Mouse (Mus musculus): ENCODE measurements around the gene Optc. TPM values are rescaled to one million over a fixed set of nuclear protein-coding genes. Genes with fewer than 3 reads are reported as not detected.

The Optc gene
- total RNA-seq, 2 experiments from 2014 or later: not detected

- ATAC-seq (replicated peaks; ENCODE audit: low FRiP score, poor library complexity, severe bottlenecking): no peak
These were observed 13.1 kb upstream of the Optc start for GRCm38 (mm10) chr1:133920876-133921275.

- ATAC-seq (replicated peaks; ENCODE audit: low FRiP score, poor library complexity, severe bottlenecking): no peak
These were observed 12.6 kb upstream of the Optc start for GRCm38 (mm10) chr1:133920401-133920800.

GRCm38 (mm10) chr1:133918088-133918470 lies 10.3 kb upstream of the Optc start:
- ATAC-seq (replicated peaks; ENCODE audit: low FRiP score, poor library complexity, severe bottlenecking): no peak

GRCm38 (mm10) chr1:133917456-133918087 lies 9.8 kb upstream of the Optc start:
- ATAC-seq (replicated peaks; ENCODE audit: low FRiP score, poor library complexity, severe bottlenecking): no peak

DNA sequence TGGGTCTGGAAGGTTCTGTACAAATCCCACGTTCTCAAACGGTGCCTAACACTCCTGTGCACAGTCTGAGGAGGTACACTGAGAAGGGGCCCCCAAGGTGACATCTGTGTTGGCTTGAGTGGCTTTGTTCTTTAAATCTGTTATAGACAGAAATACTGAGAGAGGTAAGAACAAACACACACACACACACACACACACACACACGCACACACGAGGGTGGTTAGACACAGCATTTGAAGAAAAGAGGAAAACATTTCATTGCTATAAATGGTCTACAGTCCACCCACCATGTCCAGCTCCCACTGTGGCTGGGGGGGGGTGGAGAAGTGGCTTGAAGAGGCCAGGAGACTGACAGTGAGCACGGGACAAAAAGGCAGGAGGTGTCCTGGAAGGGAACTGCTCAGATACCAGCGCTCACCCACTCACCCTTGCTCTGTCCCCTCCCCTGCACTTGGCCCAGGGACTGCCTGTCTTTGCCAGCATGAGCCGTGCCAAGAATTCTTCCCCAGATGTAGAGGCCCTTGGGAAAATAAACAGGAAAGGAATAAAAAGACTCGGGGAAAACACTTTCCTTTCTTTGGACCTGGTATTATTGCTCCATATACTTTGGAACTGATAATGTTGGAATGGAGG lies 8.0 kb upstream of the Optc start:
- ATAC-seq (replicated peaks; ENCODE audit: low FRiP score, poor library complexity, severe bottlenecking): no peak

DNA sequence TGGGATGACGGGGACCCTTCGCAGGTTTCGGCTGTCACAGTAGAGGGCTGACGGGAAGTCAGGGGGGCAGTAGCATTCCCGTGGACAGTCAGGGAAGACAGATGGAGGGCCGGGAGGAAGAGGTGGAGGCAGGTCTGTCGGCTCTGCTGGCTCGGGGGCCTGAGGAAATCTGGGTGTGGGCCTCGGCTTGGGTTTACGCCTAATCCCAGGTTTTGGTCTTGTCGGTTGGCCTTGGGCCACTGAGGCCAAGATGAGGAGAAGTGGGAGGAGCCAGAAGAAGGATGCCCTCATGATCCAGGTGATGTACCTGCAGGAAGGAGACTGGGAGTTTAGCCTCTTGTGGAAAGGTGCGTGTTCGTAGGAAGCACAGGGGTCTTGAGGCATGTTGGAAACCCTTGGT lies 7.3 kb upstream of the Optc start:
- ATAC-seq (replicated peaks; ENCODE audit: low FRiP score, poor library complexity, severe bottlenecking): no peak

- ATAC-seq (replicated peaks; ENCODE audit: low FRiP score, poor library complexity, severe bottlenecking): no peak
These were observed 5.2 kb upstream of the Optc start for GRCm38 (mm10) chr1:133913018-133913417.

DNA sequence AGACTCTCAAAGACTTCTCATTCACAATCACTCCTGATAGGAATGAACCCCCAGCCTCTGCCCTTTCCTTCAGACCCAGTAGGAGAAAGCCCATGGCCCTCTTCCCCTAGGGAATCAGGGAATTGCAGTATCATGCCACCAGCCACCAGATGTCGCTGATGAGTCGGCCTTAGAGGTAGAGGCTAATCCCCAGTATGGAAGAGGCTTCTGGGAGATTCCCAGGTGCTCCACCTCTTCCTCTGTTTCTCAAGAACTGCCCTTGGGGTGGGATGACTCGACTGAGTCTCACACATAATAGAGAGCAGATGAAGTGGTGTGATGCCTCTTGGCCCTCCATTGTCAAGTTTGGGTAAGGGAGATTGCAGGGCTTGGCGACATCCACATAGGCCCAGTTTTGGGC lies 3.7 kb upstream of the Optc start:
- peak; percentile 59 for ATAC-seq (replicated peaks; ENCODE audit: low FRiP score, poor library complexity, severe bottlenecking)

GRCm38 (mm10) chr1:133911008-133911407 lies 3.2 kb upstream of the Optc start:
- ATAC-seq (replicated peaks; ENCODE audit: low FRiP score, poor library complexity, severe bottlenecking): no peak

GRCm38 (mm10) chr1:133910108-133910507 lies 2.3 kb upstream of the Optc start:
- no peak for ATAC-seq (replicated peaks; ENCODE audit: low FRiP score, poor library complexity, severe bottlenecking)

GRCm38 (mm10) chr1:133908659-133909575 lies 1.1 kb upstream of the Optc start:
- ATAC-seq (replicated peaks; ENCODE audit: low FRiP score, poor library complexity, severe bottlenecking): no peak

GRCm38 (mm10) chr1:133906420-133906819 lies 1.4 kb downstream of the Optc start:
- ATAC-seq (replicated peaks; ENCODE audit: low FRiP score, poor library complexity, severe bottlenecking): no peak

DNA sequence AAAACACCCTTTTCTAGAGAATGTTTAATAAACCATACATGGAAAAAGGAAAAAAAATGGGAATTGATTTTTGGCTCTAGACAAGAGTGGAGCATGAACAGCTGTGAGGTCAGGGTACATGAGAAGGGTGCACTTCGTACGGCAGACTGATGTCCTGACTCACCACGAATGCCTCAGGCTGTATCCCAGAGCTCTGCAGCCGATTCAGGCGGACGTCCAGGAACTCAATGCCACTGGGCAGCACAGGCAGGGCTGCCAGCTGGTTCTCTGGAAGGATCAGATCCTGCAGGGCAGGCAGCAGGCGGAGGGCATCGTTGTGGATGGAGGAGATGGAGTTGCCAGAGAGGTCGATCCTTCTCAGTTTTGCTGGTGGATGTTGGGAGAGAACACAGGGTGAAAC lies 7.0 kb downstream of the Optc start:
- no peak for ATAC-seq (replicated peaks; ENCODE audit: low FRiP score, poor library complexity, severe bottlenecking)

GRCm38 (mm10) chr1:133899043-133899542 lies 8.7 kb downstream of the Optc start:
- no peak for ATAC-seq (replicated peaks; ENCODE audit: low FRiP score, poor library complexity, severe bottlenecking)

DNA sequence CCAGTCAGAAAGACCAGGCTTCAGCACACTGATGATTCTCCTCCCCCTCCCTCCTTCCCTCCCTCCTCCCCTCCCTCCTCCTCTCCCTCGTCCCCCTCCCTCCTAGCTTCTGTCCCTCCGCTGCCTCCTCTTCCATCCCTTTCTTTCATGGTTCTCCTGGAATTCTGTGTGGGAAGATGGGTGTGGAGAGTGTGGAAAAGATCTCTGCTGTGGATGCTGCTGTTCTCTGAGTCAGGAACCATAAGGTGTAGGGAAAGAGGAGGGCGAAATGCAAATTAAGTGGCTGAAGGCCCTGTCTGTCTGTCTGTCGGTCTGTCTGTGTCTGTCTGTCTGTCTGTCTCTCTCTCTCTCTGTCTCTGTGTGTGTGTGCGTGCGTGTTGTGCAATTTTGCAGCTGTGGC lies 10.5 kb downstream of the Optc start:
- ATAC-seq (replicated peaks; ENCODE audit: low FRiP score, poor library complexity, severe bottlenecking): no peak

DNA sequence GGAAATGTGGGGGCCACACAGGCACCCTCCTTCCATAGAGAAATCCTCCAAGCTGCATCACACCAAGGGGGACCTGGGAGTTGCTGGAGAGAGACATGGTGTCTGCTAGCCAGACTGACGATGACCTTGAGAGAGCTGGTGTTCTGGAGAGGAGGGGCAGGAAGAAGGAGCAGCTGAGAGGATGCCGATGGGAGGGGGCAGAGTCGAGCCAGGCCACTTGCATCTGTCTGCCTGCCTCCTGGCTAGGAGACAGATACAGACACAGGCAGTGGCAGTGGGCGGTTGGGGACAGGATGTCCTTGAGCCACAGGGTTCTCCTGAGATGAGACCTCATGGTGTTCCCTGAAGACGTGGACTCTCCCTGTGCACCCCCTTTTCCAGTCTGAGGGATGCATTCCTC lies 16.3 kb downstream of the Optc start:
- ATAC-seq (replicated peaks; ENCODE audit: low FRiP score, poor library complexity, severe bottlenecking): no peak

DNA sequence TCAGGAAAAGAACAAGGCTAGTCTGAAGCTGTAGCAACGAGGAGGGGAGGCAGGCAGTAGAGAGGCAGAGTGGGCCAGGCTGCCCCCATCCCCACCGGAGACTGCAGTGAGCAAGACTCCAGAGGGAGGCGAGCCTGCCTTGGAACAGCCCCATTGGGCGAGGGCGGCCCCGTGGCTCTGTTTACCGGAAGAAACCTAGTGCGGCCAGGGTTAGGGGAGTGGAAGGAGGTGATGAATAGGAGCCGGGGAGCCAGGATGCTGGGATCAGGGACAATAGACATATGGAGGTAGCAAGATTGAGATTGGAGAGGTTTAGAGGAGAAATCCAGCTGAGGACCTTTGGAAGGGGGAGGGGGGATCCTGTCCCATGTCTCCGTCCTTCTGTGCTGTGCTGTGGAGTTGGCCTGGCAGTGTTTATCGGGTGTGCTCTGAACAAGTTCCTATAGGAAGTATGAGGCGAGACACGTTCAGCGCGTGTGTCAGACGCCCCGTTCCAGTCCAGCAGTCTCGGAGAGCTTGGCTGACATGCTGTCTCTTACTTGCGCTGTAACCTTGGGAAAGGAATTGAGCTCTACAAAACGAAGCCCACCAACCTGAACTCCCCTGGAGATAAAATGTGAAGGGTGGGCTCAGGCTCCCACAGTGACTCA lies 17.7 kb downstream of the Optc start:
- no peak for ATAC-seq (replicated peaks; ENCODE audit: low FRiP score, poor library complexity, severe bottlenecking)

DNA sequence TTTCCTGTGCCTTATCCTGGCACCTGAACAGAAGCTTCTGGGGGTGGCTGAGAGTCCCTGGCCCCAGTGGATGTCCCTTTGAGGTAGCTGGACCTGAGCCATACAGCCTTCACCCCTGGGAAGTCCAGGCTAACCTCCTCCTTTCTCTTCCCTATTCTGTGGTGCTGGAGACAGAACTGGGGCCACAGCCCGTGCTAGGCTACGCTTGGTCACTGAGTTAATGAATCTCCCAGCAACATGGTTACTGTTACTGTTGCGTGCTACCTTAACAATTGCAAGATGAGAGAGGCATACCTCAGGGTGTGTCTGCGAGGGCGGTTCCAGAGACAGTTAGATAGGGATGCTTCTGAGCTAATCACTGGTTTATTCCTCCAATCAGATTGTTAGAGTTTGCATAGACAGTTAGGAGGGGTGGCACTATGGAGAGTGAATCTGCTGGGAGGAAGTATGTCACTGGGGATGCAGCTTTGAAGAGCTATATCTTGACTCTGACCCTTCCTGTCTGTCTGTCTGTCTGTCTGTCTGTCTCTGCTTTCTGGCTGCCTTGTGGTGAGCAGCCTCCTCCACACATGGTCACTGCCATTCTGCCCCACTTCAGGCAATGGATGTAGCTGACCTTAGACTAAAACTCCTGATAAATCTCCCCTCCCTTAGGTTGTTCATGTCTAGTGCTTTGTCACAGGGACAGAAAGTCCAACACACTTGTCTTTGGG lies 20.1 kb downstream of the Optc start:
- ATAC-seq (replicated peaks; ENCODE audit: low FRiP score, poor library complexity, severe bottlenecking): no peak

GRCm38 (mm10) chr1:133887044-133887443 lies 20.8 kb downstream of the Optc start:
- ATAC-seq (replicated peaks; ENCODE audit: low FRiP score, poor library complexity, severe bottlenecking): no peak

DNA sequence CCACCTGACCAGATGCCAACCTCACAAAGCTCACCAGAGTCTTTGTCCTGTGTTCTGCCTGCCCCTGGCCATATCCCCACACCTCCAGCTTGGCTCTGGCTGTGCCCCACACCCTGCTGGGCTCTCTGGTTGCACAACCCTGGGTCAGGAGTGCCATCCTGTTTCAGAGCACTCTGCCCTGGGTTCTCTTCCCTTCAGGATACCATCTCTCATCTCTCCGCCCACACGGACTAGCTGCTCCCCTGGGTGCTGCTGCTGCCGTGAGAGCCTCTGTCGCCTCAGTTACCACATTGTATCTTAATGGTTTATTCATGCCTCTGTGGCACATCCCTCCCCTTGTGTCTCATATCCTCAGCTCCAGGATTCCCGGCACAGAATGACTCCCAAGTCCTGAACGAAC lies 21.4 kb downstream of the Optc start:
- ATAC-seq (replicated peaks; ENCODE audit: low FRiP score, poor library complexity, severe bottlenecking): no peak

Data from erythroid progenitor cell, adult 5-6 weeks (primary cell).